Mouse (Mus musculus) embryonic stem cell, embryonic (primary cell): ENCODE results near the gene Hyal2.

Experiments used
- CTCF ChIA-PET, 4 experiments: fragments of 300-600 bp in 2 of 4; fragments of 350-600 bp in 2 of 4; sonication (Branson Sonifier 250); formaldehyde crosslinking; loops; one replicate each; lab custom pipeline; 2022; ENCODE audit warnings: inconsistent platforms in 2 of 4; lab: Charles Lee
- POLR2A ChIA-PET, 4 experiments: fragments of 300-600 bp in 2 of 4; fragments of 350-600 bp in 2 of 4; sonication (Branson Sonifier 250); formaldehyde crosslinking; loops; one replicate each; lab custom pipeline; 2022; ENCODE audit warnings: antibody characterized with exemption in 4 of 4, inconsistent platforms in 1 of 4; lab: Charles Lee

The Hyal2 gene

GRCm38 (mm10) chr9:107596619-107597569, 29.1 kb downstream of the Hyal2 start:
- ChIA-PET POLR2A (interaction anchor here in 3 of 4 experiments (1.0 to 21.2 kb wide), 9 partner anchors 9 to 79 kb away, joined by 3 to 450 read pairs (median 5); partner anchors contain the start of genes Ifrd2 (in 2 of the 3), Hyal1 (in 1 of the 3), Hyal2 (in 1 of the 3) and Hyal3 (in 1 of the 3)), CTCF (interaction anchor here in 2 of 4 experiments (0.5 to 7.5 kb wide), 3 partner anchors 15 to 294 kb away, joined by 3 to 69 read pairs (median 3); no protein-coding TSS in a partner anchor)

GRCm38 (mm10) chr9:107598385-107598784, 30.6 kb downstream of the Hyal2 start:
- ChIA-PET POLR2A (interaction anchor here in 2 of 4 experiments (0.7 to 21.2 kb wide), 16 partner anchors 8 to 298 kb away, joined by 3 to 450 read pairs (median 7); partner anchors contain the start of genes Hyal1 (in 2 of the 2), Hyal3 (in 2 of the 2), Ifrd2 (in 2 of the 2) and Naa80 (in 2 of the 2)), CTCF (interaction anchor here in 3 of 4 experiments (0.8 to 7.5 kb wide), 8 partner anchors 14 to 79 kb away, joined by 3 to 109 read pairs (median 40); partner anchors contain the start of gene Sema3b (in 1 of the 3))

GRCm38 (mm10) chr9:107599433-107599832, 31.7 kb downstream of the Hyal2 start:
- ChIA-PET POLR2A (interaction anchor here in 3 of 4 experiments (0.6 to 21.2 kb wide), 22 partner anchors 8 to 446 kb away, joined by 3 to 450 read pairs (median 6); partner anchors contain the start of genes Hyal1 (in 2 of the 3), Hyal3 (in 2 of the 3), Ifrd2 (in 2 of the 3) and Naa80 (in 2 of the 3)), CTCF (interaction anchor here (0.8 to 7.5 kb wide), 22 partner anchors 9 to 305 kb away, joined by 3 to 109 read pairs (median 6); partner anchors contain the start of genes Sema3b (in 2 of the 4) and Hyal3 (in 1 of the 4))

- ChIA-PET POLR2A (interaction anchor here in 3 of 4 experiments (0.8 to 21.2 kb wide), 26 partner anchors 8 to 69 kb away, joined by 3 to 450 read pairs (median 5); partner anchors contain the start of genes Hyal1 (in 2 of the 3), Hyal3 (in 2 of the 3), Ifrd2 (in 2 of the 3) and Naa80 (in 2 of the 3)), CTCF (interaction anchor here (0.8 to 7.5 kb wide), 33 partner anchors 9 to 305 kb away, joined by 3 to 109 read pairs (median 4); partner anchors contain the start of genes Sema3b (in 2 of the 4), Gnai2 (in 1 of the 4), Hyal3 (in 1 of the 4) and Ifrd2 (in 1 of the 4))
Observed at GRCm38 (mm10) chr9:107599842-107600241, 32.1 kb downstream of the Hyal2 start.

- POLR2A ChIA-PET = interaction anchor here in 3 of 4 experiments (0.5 to 21.2 kb wide), 27 partner anchors 9 to 83 kb away, joined by 3 to 450 read pairs (median 5); partner anchors contain the start of genes Hyal1 (in 2 of the 3), Ifrd2 (in 2 of the 3), Naa80 (in 2 of the 3) and Tusc2 (in 2 of the 3)
- CTCF ChIA-PET = interaction anchor here (0.6 to 7.5 kb wide), 48 partner anchors 8 to 723 kb away, joined by 3 to 109 read pairs (median 4); partner anchors contain the start of genes Gnai2 (in 2 of the 4), Hyal3 (in 2 of the 4), Ifrd2 (in 2 of the 4) and Sema3b (in 2 of the 4)
Observed at GRCm38 (mm10) chr9:107600745-107601144, 33.0 kb downstream of the Hyal2 start.

- ChIA-PET POLR2A (interaction anchor here in 3 of 4 experiments (0.6 to 21.2 kb wide), 13 partner anchors 8 to 65 kb away, joined by 3 to 450 read pairs (median 5); partner anchors contain the start of genes Hyal1 (in 2 of the 3), Ifrd2 (in 2 of the 3), Naa80 (in 2 of the 3) and Hyal2 (in 1 of the 3)), CTCF (interaction anchor here (0.6 to 7.5 kb wide), 35 partner anchors 9 to 254 kb away, joined by 3 to 109 read pairs (median 5); partner anchors contain the start of genes Gnai2 (in 2 of the 4), Ifrd2 (in 2 of the 4), Cyb561d2 (in 1 of the 4) and Hyal1 (in 1 of the 4))
Observed at GRCm38 (mm10) chr9:107601275-107601674, 33.5 kb downstream of the Hyal2 start.

GRCm38 (mm10) chr9:107602068-107602648, 34.4 kb downstream of the Hyal2 start:
- ChIA-PET CTCF (interaction anchor here (0.6 to 7.5 kb wide), 35 partner anchors 9 to 356 kb away, joined by 3 to 109 read pairs (median 4); partner anchors contain the start of genes Ifrd2 (in 2 of the 4), Gnai2 (in 1 of the 4) and Sema3b (in 1 of the 4)), POLR2A (interaction anchor here (0.6 to 21.2 kb wide), 14 partner anchors 9 to 438 kb away, joined by 3 to 450 read pairs (median 4); partner anchors contain the start of genes Ifrd2 (in 2 of the 4), Hyal1 (in 1 of the 4), Hyal2 (in 1 of the 4) and Hyal3 (in 1 of the 4))

GRCm38 (mm10) chr9:107603251-107603650, 35.5 kb downstream of the Hyal2 start:
- POLR2A ChIA-PET = interaction anchor here in 3 of 4 experiments (0.8 to 21.2 kb wide), 6 partner anchors 8 to 42 kb away, joined by 4 to 450 read pairs (median 8); partner anchors contain the start of genes Hyal1 (in 1 of the 3), Hyal2 (in 1 of the 3), Hyal3 (in 1 of the 3) and Ifrd2 (in 1 of the 3)

GRCm38 (mm10) chr9:107605041-107605661, 37.4 kb downstream of the Hyal2 start:
- POLR2A ChIA-PET = interaction anchor here in 2 of 4 experiments (1.5 to 21.2 kb wide), 2 partner anchors 19 to 29 kb away, joined by 4 to 450 read pairs; partner anchors contain the start of genes Hyal1 (in 1 of the 2), Hyal2 (in 1 of the 2), Hyal3 (in 1 of the 2) and Ifrd2 (in 1 of the 2)
- CTCF ChIA-PET = interaction anchor here in 1 of 4 experiments (0.5 to 1.5 kb wide), 4 partner anchors 13 to 40 kb away, joined by 3 to 7 read pairs (median 3); partner anchors contain the start of gene Ifrd2

More at GRCm38 (mm10) chr9:107603251-107603650, 35.5 kb downstream of the Hyal2 start:
- CTCF ChIA-PET = interaction anchor here (0.6 to 7.5 kb wide), 9 partner anchors 9 to 393 kb away, joined by 3 to 109 read pairs (median 8); partner anchors contain the start of genes Gm20662 (in 1 of the 4), Gnai2 (in 1 of the 4) and Sema3b (in 1 of the 4)

GRCm38 (mm10) chr9:107606591-107606990, 38.8 kb downstream of the Hyal2 start:
- POLR2A ChIA-PET = interaction anchor here (0.7 to 4.6 kb wide), 20 partner anchors 8 to 397 kb away, joined by 3 to 18 read pairs (median 5); partner anchors contain the start of genes Gnai2 (in 2 of the 4), Ifrd2 (in 2 of the 4), Hyal3 (in 1 of the 4) and Tusc2 (in 1 of the 4)
- CTCF ChIA-PET = interaction anchor here (0.7 to 8.2 kb wide), 13 partner anchors 11 to 71 kb away, joined by 3 to 110 read pairs (median 5); no protein-coding TSS in a partner anchor

- POLR2A ChIA-PET = interaction anchor here in 3 of 4 experiments (0.5 to 4.6 kb wide), 19 partner anchors 9 to 1402 kb away, joined by 3 to 18 read pairs (median 5); partner anchors contain the start of genes Gnai2 (in 2 of the 3), Ifrd2 (in 2 of the 3) and Tusc2 (in 1 of the 3)
- CTCF ChIA-PET = interaction anchor here (0.6 to 8.2 kb wide), 12 partner anchors 9 to 71 kb away, joined by 3 to 110 read pairs (median 5); no protein-coding TSS in a partner anchor
Observed at GRCm38 (mm10) chr9:107607036-107607435, 39.3 kb downstream of the Hyal2 start.

- CTCF ChIA-PET = interaction anchor here in 3 of 4 experiments (0.5 to 8.2 kb wide), 12 partner anchors 8 to 132 kb away, joined by 3 to 110 read pairs (median 4); no protein-coding TSS in a partner anchor
- POLR2A ChIA-PET = interaction anchor here in 3 of 4 experiments (0.7 to 4.6 kb wide), 25 partner anchors 12 to 508 kb away, joined by 3 to 18 read pairs (median 3); partner anchors contain the start of genes Gnai2 (in 2 of the 3), Hyal1 (in 1 of the 3), Ifrd2 (in 1 of the 3) and Tusc2 (in 1 of the 3)
Observed at GRCm38 (mm10) chr9:107607653-107608245, 40.0 kb downstream of the Hyal2 start.

- CTCF ChIA-PET = interaction anchor here in 3 of 4 experiments (0.6 to 9.0 kb wide), 17 partner anchors 8 to 146 kb away, joined by 3 to 161 read pairs (median 4); no protein-coding TSS in a partner anchor
- POLR2A ChIA-PET = interaction anchor here in 3 of 4 experiments (0.7 to 4.8 kb wide), 24 partner anchors 9 to 506 kb away, joined by 3 to 82 read pairs (median 4); partner anchors contain the start of genes Hyal1 (in 2 of the 3), Ifrd2 (in 2 of the 3) and Gnai2 (in 1 of the 3)
Observed at GRCm38 (mm10) chr9:107608741-107609432, 41.1 kb downstream of the Hyal2 start, which contains the start of gene Sema3b. TSS of gene Sema3b (minus strand) at chr9:107609229.
